Mouse (Mus musculus): ENCODE results near the gene Fbxw20.
"Not testable (repeated sequence)": the region's sequence is repeated elsewhere in the genome, so short reads cannot be mapped to it uniquely, and the experiment has no call there.

The Fbxw20 gene

GRCm38 (mm10) chr9:109234654-109235053 is at the start of gene Fbxw20:
Fbxw20 (minus strand) TSS chr9:109234754.
- ATAC-seq (ENCODE audit: low TSS enrichment), result no peak

GRCm38 (mm10) chr9:109263041-109263440 is 28.5 kb upstream of the Fbxw20 start:
- ATAC-seq (ENCODE audit: low TSS enrichment), result peak; percentile 88

DNA sequence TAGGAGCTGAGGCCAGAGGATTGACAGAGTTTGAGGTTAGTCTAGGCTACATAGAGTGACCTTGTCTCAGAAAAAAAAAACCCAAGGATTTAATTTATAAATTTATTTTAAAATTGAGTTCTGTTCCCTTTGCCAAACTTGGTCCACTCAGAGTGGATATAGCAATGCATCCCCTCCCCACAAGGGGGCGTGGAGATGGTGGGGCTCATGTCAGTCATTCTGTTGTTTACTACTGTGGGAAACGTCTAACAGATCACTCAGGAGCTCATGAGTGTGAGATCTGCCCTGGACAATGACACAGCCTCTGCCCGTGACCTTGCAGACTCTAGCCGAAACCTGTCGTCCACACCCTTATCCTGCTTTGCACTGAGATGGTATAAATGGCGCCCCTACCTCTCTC is 16.1 kb downstream of the Fbxw20 start:
- ATAC-seq (ENCODE audit: low TSS enrichment), result no peak

DNA sequence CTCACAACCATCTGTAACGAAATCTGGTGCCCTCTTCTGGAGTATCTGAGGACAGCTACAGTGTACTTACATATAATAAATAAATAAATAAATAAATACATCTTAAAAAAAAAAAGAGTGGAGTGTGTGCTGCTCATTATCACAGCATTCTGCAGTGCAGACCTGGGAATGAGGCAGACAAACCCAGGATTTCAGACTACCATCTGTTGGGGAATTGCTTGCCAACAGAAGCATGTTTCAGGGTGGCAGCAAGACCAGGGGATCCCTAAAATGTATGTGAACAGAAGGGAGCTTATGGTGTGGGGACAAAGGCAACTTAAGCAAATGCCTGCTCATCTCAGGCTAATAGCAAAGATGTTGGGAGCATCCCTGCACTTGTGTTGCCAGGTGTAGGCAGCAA is 33.2 kb downstream of the Fbxw20 start:
- ATAC-seq (ENCODE audit: low TSS enrichment), result not testable (repeated sequence)

DNA sequence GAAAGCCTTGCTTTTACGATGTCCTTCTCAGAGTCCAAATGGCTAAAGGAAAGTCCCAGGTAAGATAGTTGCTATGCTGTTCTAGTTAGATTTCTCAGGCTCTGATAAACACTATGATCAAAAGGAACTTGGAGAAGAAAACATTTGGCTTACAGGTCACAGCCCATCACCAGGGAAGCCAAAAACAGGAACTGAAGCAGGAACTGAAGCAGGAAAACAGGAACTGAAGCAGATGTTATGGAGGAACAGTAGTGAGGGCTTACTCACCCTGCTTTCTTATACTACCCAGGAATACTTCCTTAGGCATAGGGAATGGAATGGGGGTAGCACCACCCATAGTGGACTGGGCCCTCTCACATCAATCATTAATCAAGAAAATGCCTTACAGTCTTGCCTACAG is 34.2 kb downstream of the Fbxw20 start:
- no peak for ATAC-seq (ENCODE audit: low TSS enrichment)

DNA sequence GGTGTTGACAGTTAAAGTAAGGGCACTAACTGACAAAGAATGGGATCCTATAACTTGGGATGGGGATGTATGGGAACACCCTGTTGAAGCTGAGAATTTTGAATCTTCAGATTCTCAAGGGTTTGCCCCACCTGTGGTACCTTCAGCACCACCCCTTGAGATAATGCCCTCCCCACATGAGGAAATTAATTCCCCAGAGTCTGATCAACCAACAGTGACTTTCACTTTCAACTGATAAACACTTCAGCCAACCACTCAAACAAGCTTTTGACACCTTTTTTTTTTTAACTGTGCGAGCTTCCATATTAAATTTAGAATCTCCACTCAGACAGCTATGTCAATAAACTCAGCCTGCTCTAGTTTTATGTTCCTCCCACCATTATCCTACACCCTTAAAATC is 35.2 kb downstream of the Fbxw20 start:
- ATAC-seq (ENCODE audit: low TSS enrichment), result no peak

- ATAC-seq (ENCODE audit: low TSS enrichment), result not testable (repeated sequence)
These were observed 38.7 kb downstream of the Fbxw20 start, which contains the start of gene Fbxw13 for GRCm38 (mm10) chr9:109195875-109196274. Fbxw13 (minus strand) TSS chr9:109195975.

GRCm38 (mm10) chr9:109177208-109177607 is 57.3 kb downstream of the Fbxw20 start:
- ATAC-seq (ENCODE audit: low TSS enrichment), result no peak

GRCm38 (mm10) chr9:109176301-109176700 is 58.3 kb downstream of the Fbxw20 start:
- no peak for ATAC-seq (ENCODE audit: low TSS enrichment)

Data from frontal cortex, adult (tissue).